Mouse (Mus musculus) thymus, adult 2 months (tissue): Measurements from ENCODE around the gene Ilvbl. TPM values are rescaled to one million over a fixed set of nuclear protein-coding genes. Genes with fewer than 3 reads are reported as not detected.

Experiments used
- DNase-seq: peaks from one replicate; pipeline ENCODE4 v3.0.0; 2021
- H3K27ac ChIP-seq: fragments of 200-500 bp; 2 replicates; pipeline ENCODE4 v1.5.1; 2012; ENCODE audit warnings: low read length, control low read depth; ENCODE audit not compliant: control insufficient read depth, insufficient read depth
- H3K27me3 ChIP-seq: fragments of 200-500 bp; 2 replicates; pipeline ENCODE4 v1.6.1; 2012; ENCODE audit warnings: mild to moderate bottlenecking, low read length, moderate library complexity, mixed read lengths; ENCODE audit not compliant: control insufficient read depth, insufficient read depth
- H3K36me3 ChIP-seq: fragments of 200-500 bp; 2 replicates; pipeline ENCODE4 v1.6.1; 2012; ENCODE audit warnings: mild to moderate bottlenecking, low read length, moderate library complexity; ENCODE audit not compliant: control insufficient read depth, insufficient read depth
- H3K4me1 ChIP-seq: fragments of 200-500 bp; replicated peaks from 2 replicates; pipeline ENCODE4 v1.6.1; 2012; ENCODE audit warnings: low read length; ENCODE audit not compliant: control insufficient read depth, insufficient read depth
- H3K4me3 ChIP-seq: fragments of 200-500 bp; 2 replicates; pipeline ENCODE4 v1.5.1; 2012; ENCODE audit warnings: mild to moderate bottlenecking, low read length, control low read depth, moderate library complexity; ENCODE audit not compliant: control insufficient read depth, insufficient read depth
- CTCF ChIP-seq: fragments of 200-500 bp; IDR thresholded peaks from 2 replicates; pipeline ENCODE4 v1.5.1; 2012; ENCODE audit warnings: mild to moderate bottlenecking, control low read depth, low read length, moderate library complexity, borderline replicate concordance; ENCODE audit not compliant: control insufficient read depth, poor library complexity, insufficient read depth; ENCODE audit errors: extremely low read depth
- POLR2A ChIP-seq: fragments of 200-500 bp; IDR thresholded peaks from 2 replicates; pipeline ENCODE4 v1.6.1; 2012; ENCODE audit warnings: mild to moderate bottlenecking, low read length, control low read depth, moderate library complexity; ENCODE audit not compliant: control insufficient read depth, poor library complexity, insufficient read depth; ENCODE audit errors: extremely low read depth
- WGBS: fragments of 180-500 bp; shearing (Covaris S2); methylation state at CpG from one replicate; pipeline ENCODE4 v1.1.7; 2018; 5-methylcytosine and 5-hydroxymethylcytosine counted together
- polyA plus RNA-seq: library from polyadenylated mRNA; depleted of rRNA; stranded (reverse); fragments of >200 nt; gene quantifications from 2 replicates; pipeline ENCODE4 v1.2.3, GENCODE M21; 2012

Gene Ilvbl
- polyA plus RNA-seq, 1 experiment = 235 TPM

GRCm38 (mm10) chr10:78569686-78570085, 4.5 kb upstream of the Ilvbl start:
- no peak for DNase-seq
- Histone ChIP-seq H3K27ac (no peak overlapping the region), H3K4me3 (no peak overlapping the region), H3K27me3 (no peaks in the 10 kb centered on the region), H3K36me3 (no peaks in the 10 kb centered on the region), H3K4me1 (0 out of 2 replicates have a peak, but pooled peaks cover 2% of the 10 kb centered on the region)
- 85% methylated on average over 3 of the region's 3 CpGs for WGBS
- TF ChIP-seq POLR2A (no peak), CTCF (no peak)

GRCm38 (mm10) chr10:78570416-78570815, 3.7 kb upstream of the Ilvbl start:
- H3K36me3 ChIP-seq = no peaks in the 10 kb centered on the region
- TF ChIP-seq CTCF = no peak
- TF ChIP-seq POLR2A = no peak
- H3K27ac ChIP-seq = no peak overlapping the region
- H3K4me3 ChIP-seq = no peak overlapping the region
- 0 out of 2 replicates have a peak, but pooled peaks cover 2% of the 10 kb centered on the region for H3K4me1 ChIP-seq
- DNase-seq = no peak
- WGBS = 80% methylated on average over 6 of the region's 6 CpGs
- H3K27me3 ChIP-seq = no peaks in the 10 kb centered on the region

GRCm38 (mm10) chr10:78570897-78571296, 3.2 kb upstream of the Ilvbl start:
- TF ChIP-seq CTCF (no peak), POLR2A (no peak)
- H3K4me1 ChIP-seq = peaks cover 6% of the 10 kb centered on the region
- H3K27ac ChIP-seq = no peak overlapping the region
- WGBS = 96% methylated on average over 2 of the region's 2 CpGs
- H3K27me3 ChIP-seq = no peaks in the 10 kb centered on the region
- H3K36me3 ChIP-seq = no peaks in the 10 kb centered on the region
- no peak overlapping the region for H3K4me3 ChIP-seq
- no peak for DNase-seq

GRCm38 (mm10) chr10:78573226-78573625, 920 bp upstream of the Ilvbl start:
- WGBS = 55% methylated on average over 3 of the region's 3 CpGs
- no peak for TF ChIP-seq CTCF
- TF ChIP-seq POLR2A = no peak
- no peak for DNase-seq

GRCm38 (mm10) chr10:78575105-78575632, 1.0 kb downstream of the Ilvbl start:
- H3K4me3 ChIP-seq = peak overlapping the region; percentile 87
- H3K27me3 ChIP-seq = no peaks in the 10 kb centered on the region
- peaks cover 40% of the 10 kb centered on the region for H3K4me1 ChIP-seq
- H3K36me3 ChIP-seq = peaks cover 14% of the 10 kb centered on the region
- H3K27ac ChIP-seq = peak overlapping the region; percentile 91
- WGBS = 10% methylated on average over 13 of the region's 13 CpGs
- DNase-seq = no peak
- TF ChIP-seq CTCF = no peak
- TF ChIP-seq POLR2A = no peak

More at GRCm38 (mm10) chr10:78573226-78573625, 920 bp upstream of the Ilvbl start:
- Histone ChIP-seq H3K4me3 (no peak overlapping the region), H3K27me3 (no peaks in the 10 kb centered on the region), H3K36me3 (no peaks in the 10 kb centered on the region), H3K27ac (no peak overlapping the region), H3K4me1 (peaks cover 22% of the 10 kb centered on the region)

GRCm38 (mm10) chr10:78575690-78576089, 1.5 kb downstream of the Ilvbl start:
- TF ChIP-seq POLR2A = no peak
- TF ChIP-seq CTCF = no peak
- Histone ChIP-seq H3K36me3 (peaks cover 20% of the 10 kb centered on the region), H3K4me3 (peak overlapping the region; percentile 5), H3K27me3 (no peaks in the 10 kb centered on the region), H3K27ac (peak overlapping the region; percentile 27), H3K4me1 (peaks cover 45% of the 10 kb centered on the region)
- 79% methylated on average over 2 of the region's 2 CpGs for WGBS
- DNase-seq = no peak

GRCm38 (mm10) chr10:78576435-78577184, 2.5 kb downstream of the Ilvbl start:
- peak overlapping the region; percentile 37 for H3K4me3 ChIP-seq
- DNase-seq = peak; percentile 29
- TF ChIP-seq POLR2A = no peak
- no peak for TF ChIP-seq CTCF
- H3K36me3 ChIP-seq = peaks cover 28% of the 10 kb centered on the region
- WGBS = 79% methylated on average over 16 of the region's 16 CpGs
- H3K4me1 ChIP-seq = peaks cover 53% of the 10 kb centered on the region
- peak overlapping the region; percentile 62; the same call in 1 of the 2 replicates for H3K27ac ChIP-seq
- no peaks in the 10 kb centered on the region for H3K27me3 ChIP-seq
